Mouse (Mus musculus) brain, embryonic 14.5 days (tissue): ENCODE results near the gene Gm20521. TPM values are rescaled to one million over a fixed set of nuclear protein-coding genes. Genes with fewer than 3 reads are reported as not detected.
"Not testable (repeated sequence)": the region's sequence is repeated elsewhere in the genome, so short reads cannot be mapped to it uniquely, and the experiment has no call there.

Experiments used
- DNase-seq: peaks from one replicate; pipeline ENCODE4 v3.0.0-alpha.2; 2011; ENCODE audit warnings: low read depth
- CTCF ChIP-seq: fragments of 200-500 bp; IDR thresholded peaks from 2 replicates; pipeline ENCODE4 v1.5.1; 2012; ENCODE audit warnings: inconsistent platforms, mild to moderate bottlenecking, moderate library complexity, borderline replicate concordance; ENCODE audit not compliant: insufficient read depth, insufficient read length; ENCODE audit errors: extremely low read depth
- POLR2A ChIP-seq: fragments of 200-500 bp; IDR thresholded peaks from 2 replicates; pipeline ENCODE4 v1.6.1; 2012; ENCODE audit warnings: mild to moderate bottlenecking, inconsistent platforms, borderline replicate concordance; ENCODE audit not compliant: poor library complexity, insufficient read depth, insufficient read length, severe bottlenecking; ENCODE audit errors: extremely low read depth
- polyA plus RNA-seq: library from polyadenylated mRNA; depleted of rRNA; stranded (reverse); fragments of >200 nt; gene quantifications from 2 replicates; pipeline ENCODE4 v1.2.3, GENCODE M21; 2012; rRNA removed

Gm20521 gene
- polyA plus RNA-seq, 1 experiment = 0.12 TPM

- TF ChIP-seq CTCF = no peak
- no peak for TF ChIP-seq POLR2A
- no peak for DNase-seq
Measured at GRCm38 (mm10) chr14:54940176-54940530, 56.9 kb downstream of the Gm20521 start.

- TF ChIP-seq CTCF = no peak
- TF ChIP-seq POLR2A = no peak
- no peak for DNase-seq
Measured at GRCm38 (mm10) chr14:54941024-54941978, 58.1 kb downstream of the Gm20521 start.

DNA sequence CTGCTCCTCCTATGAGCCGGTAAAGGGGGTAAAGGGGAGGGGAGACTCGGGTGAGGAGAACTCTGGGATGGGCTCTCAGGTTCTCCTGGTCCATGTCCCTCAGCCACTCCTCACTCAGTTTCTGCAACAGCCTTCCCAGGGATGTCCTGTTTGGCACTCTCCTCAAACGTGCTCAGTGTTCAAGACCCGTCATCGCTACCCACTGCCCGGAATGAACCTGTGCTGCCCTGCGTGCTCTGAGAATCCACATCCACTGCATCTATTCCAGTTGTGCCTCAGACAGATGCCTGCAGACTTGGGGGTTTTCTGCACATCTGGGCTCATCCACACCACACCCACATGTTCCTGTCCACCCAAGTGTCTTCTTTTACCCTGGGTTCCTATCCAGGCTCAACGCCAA, 59.2 kb downstream of the Gm20521 start:
- no peak for DNase-seq
- TF ChIP-seq CTCF (no peak), POLR2A (no peak)

GRCm38 (mm10) chr14:54943971-54944370, 60.7 kb downstream of the Gm20521 start:
- TF ChIP-seq POLR2A (no peak), CTCF (no peak)
- no peak for DNase-seq

DNA sequence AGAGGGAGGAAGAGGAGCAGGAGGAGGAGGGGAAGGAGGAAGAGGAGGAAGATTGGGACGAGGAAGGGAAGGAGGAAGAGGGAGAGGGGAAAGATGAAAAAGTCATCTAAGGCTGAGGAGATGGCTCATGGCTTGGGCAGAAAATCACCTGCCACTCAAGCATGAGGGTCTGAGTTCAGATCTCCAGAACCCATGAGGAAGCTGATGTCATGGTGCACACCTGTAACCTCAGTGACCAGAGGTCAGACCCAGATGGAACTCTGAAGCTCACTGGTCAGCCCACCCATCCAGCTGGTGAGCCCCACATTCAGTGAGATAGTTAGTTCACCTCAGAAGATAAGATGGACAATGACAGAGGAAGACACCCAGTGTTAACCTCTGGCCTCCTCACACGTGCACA, 61.7 kb downstream of the Gm20521 start:
- TF ChIP-seq CTCF = no peak
- TF ChIP-seq POLR2A = no peak
- no peak for DNase-seq

GRCm38 (mm10) chr14:54945975-54946704, 62.9 kb downstream of the Gm20521 start:
- DNase-seq = no peak

DNA sequence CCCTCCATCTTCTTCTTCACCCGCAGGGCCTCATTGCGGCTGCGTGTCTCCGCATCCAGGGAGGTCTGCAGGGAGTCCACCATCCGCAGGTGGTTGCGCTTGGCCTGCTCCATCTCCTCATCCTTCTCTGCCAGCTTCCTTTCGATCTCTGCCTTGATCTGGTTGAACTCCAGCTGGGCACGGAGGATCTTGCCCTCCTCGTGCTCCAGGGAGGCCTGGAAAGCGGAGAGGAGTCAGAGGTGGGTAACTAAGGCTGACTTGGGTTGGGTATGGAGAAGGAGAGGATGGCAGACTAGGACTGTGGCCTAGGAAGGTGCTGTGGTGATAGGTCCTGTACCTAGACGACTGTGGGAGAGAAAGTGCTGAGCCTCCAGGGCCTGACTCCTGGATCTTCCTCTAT, 63.8 kb downstream of the Gm20521 start:
- DNase-seq = not testable (repeated sequence)

More at GRCm38 (mm10) chr14:54945975-54946704, 62.9 kb downstream of the Gm20521 start:
- TF ChIP-seq CTCF (no peak), POLR2A (no peak)

Other genes starting within 250 kb of the Gm20521 start
- not detected in 2 replicates for gene Gm17606, start 242.5 kb upstream of the Gm20521 start, polyA plus RNA-seq
- 73.5 and 75.5 TPM in 2 replicates for gene Cdh24, start 242.1 kb upstream of the Gm20521 start, polyA plus RNA-seq
- 64.6 and 76.7 TPM in 2 replicates for gene 1700123O20Rik, start 197.2 kb upstream of the Gm20521 start, polyA plus RNA-seq
- 248 and 332 TPM in 2 replicates for gene Acin1, start 196.5 kb upstream of the Gm20521 start, polyA plus RNA-seq
- gene Gm29776, start 184.6 kb upstream of the Gm20521 start, polyA plus RNA-seq = 0.05 and 0.14 TPM in 2 replicates
- 0.09 and 0.27 TPM in 2 replicates for gene Cebpe, start 171.3 kb upstream of the Gm20521 start, polyA plus RNA-seq
- 8.9 and 14.6 TPM in 2 replicates for gene Slc7a8, start 101.5 kb upstream of the Gm20521 start, polyA plus RNA-seq
- 0.06 TPM in 1 of 2 replicates, not detected in the other for gene Rnf212b, start 69.3 kb upstream of the Gm20521 start, polyA plus RNA-seq
- gene Homez, start 12.5 kb upstream of the Gm20521 start, polyA plus RNA-seq = 7.4 and 11.4 TPM in 2 replicates
- 13.7 and 21.9 TPM in 2 replicates for gene Ppp1r3e, start 5.9 kb upstream of the Gm20521 start, polyA plus RNA-seq
- 39.5 and 47.2 TPM in 2 replicates for gene Bcl2l2, start 64 bp upstream of the Gm20521 start, polyA plus RNA-seq
- 517 and 822 TPM in 2 replicates for gene Pabpn1, start 9.1 kb downstream of the Gm20521 start, polyA plus RNA-seq
- 466 and 718 TPM in 2 replicates for gene Slc22a17, start 29.7 kb downstream of the Gm20521 start, polyA plus RNA-seq
- gene Efs, start 42.7 kb downstream of the Gm20521 start, polyA plus RNA-seq = 30.9 and 35.3 TPM in 2 replicates
- 0.27 and 0.57 TPM in 2 replicates for gene Il25, start 49.3 kb downstream of the Gm20521 start, polyA plus RNA-seq
- 3.8 and 6.1 TPM in 2 replicates for gene Cmtm5, start 52.8 kb downstream of the Gm20521 start, polyA plus RNA-seq
- gene Myh6, start 83.5 kb downstream of the Gm20521 start, polyA plus RNA-seq = 0.05 and 0.18 TPM in 2 replicates
- gene Gm17428, start 93.5 kb downstream of the Gm20521 start, polyA plus RNA-seq = not detected in 2 replicates
- gene Myh7, start 111.2 kb downstream of the Gm20521 start, polyA plus RNA-seq = 5.0 and 7.1 TPM in 2 replicates
- gene Ngdn, start 132.0 kb downstream of the Gm20521 start, polyA plus RNA-seq = 44.4 and 44.8 TPM in 2 replicates
- gene Zfhx2, start 208.9 kb downstream of the Gm20521 start, polyA plus RNA-seq = 10.4 and 34.9 TPM in 2 replicates
- 13.5 and 18.3 TPM in 2 replicates for gene Thtpa, start 211.3 kb downstream of the Gm20521 start, polyA plus RNA-seq
- 13.6 and 20.6 TPM in 2 replicates for gene Ap1g2, start 223.2 kb downstream of the Gm20521 start, polyA plus RNA-seq
- gene Jph4, start 233.5 kb downstream of the Gm20521 start, polyA plus RNA-seq = 147 and 155 TPM in 2 replicates